Mouse (Mus musculus): ENCODE results near the gene Cdk5rap2. TPM values are rescaled to one million over a fixed set of nuclear protein-coding genes. Genes with fewer than 3 reads are reported as not detected.
A peak's percentile ranks its signal among the peaks of the same experiment; 100 is the strongest.

The Cdk5rap2 gene
- total RNA-seq, 1 experiment from 2014 or later, result 23.9 TPM

- no peak for ATAC-seq (replicated peaks in 1 of 2; ENCODE audit: insufficient read depth in 1 of 2, low FRiP score in 2 of 2, low TSS enrichment in 1 of 2, low read depth in 1 of 2, poor library complexity in 2 of 2, severe bottlenecking in 2 of 2)
These were observed 120.9 kb downstream of the Cdk5rap2 start for GRCm38 (mm10) chr4:70289361-70289760.

DNA sequence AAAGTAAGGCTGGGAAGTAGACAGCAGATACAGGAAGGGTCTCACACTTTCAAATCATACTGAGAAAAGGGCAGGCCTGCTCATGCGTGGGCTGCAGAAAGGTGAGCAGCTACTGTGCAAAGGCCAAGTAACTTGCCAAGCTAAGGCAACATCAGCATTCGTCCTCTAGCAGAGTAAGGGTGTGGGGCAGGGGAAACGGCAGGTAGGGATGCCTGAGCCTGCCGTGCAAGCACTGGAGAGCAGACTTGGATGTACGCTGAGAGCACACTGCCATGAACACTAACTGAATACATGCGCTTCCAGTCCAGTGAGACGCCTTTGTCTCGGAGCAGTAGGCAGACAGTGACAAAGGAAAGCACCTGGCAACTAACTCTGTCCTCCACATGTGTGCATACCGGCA is 127.1 kb downstream of the Cdk5rap2 start:
- no peak for ATAC-seq (replicated peaks in 1 of 2; ENCODE audit: insufficient read depth in 1 of 2, low FRiP score in 2 of 2, low TSS enrichment in 1 of 2, low read depth in 1 of 2, poor library complexity in 2 of 2, severe bottlenecking in 2 of 2)

GRCm38 (mm10) chr4:70278882-70279281 is 131.4 kb downstream of the Cdk5rap2 start:
- no peak for ATAC-seq (replicated peaks in 1 of 2; ENCODE audit: insufficient read depth in 1 of 2, low FRiP score in 2 of 2, low TSS enrichment in 1 of 2, low read depth in 1 of 2, poor library complexity in 2 of 2, severe bottlenecking in 2 of 2)

DNA sequence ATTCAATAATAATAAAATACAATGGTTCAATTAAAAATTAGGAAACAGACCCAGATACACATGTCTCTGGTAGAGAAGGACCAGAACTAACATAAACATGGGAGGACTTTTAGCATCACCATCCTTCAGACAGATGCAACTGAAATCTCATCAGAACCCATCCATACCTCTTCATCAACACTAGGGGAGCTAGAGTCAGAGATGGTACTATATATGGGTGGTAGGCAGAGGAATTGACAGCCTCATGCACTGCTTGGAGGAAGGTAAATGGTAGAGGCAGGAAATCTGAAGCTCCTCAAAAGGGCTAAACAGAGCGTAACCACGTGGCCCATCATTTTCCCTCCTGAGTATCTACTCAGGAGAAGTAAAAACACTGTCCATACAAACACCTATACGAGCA is 132.2 kb downstream of the Cdk5rap2 start:
- no peak for ATAC-seq (replicated peaks in 1 of 2; ENCODE audit: insufficient read depth in 1 of 2, low FRiP score in 2 of 2, low TSS enrichment in 1 of 2, low read depth in 1 of 2, poor library complexity in 2 of 2, severe bottlenecking in 2 of 2)

GRCm38 (mm10) chr4:70272943-70273342 is 137.3 kb downstream of the Cdk5rap2 start:
- ATAC-seq (replicated peaks in 1 of 2; ENCODE audit: insufficient read depth in 1 of 2, low FRiP score in 2 of 2, low TSS enrichment in 1 of 2, low read depth in 1 of 2, poor library complexity in 2 of 2, severe bottlenecking in 2 of 2), result no peak

- no peak for ATAC-seq (replicated peaks in 1 of 2; ENCODE audit: insufficient read depth in 1 of 2, low FRiP score in 2 of 2, low TSS enrichment in 1 of 2, low read depth in 1 of 2, poor library complexity in 2 of 2, severe bottlenecking in 2 of 2)
These were observed 137.7 kb downstream of the Cdk5rap2 start for GRCm38 (mm10) chr4:70272527-70272926.

DNA sequence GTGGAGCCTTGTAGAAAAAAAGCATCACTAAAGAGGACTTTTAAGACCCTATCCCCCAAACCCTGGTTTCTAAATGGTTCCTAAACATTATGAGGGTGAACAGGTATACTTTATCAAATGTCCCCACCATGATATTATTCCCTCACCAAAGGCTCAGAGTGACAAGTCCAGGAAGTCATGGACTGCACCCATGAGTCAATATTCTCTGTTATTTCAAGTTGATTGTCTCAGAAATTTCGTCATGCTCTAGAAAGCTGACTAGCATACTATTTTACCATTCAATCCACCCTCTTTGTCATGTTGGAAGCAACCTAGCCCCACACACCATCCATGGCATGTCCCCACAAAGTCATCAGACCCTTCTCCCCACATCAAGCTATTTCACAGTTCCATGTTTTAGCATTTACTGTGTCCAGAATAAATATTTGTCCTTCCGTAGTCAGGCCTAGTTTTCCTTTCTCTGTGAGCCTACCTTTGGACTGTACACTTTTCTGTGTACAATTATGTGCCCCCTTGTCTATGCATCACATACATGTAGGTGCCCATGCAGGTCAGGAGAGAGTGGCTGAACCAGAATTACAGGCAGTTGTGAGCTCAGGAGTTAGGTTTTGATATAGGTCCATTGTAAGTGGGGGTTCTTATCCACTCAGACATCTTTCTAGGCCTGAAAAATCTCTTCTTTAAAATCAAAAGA is 142.9 kb downstream of the Cdk5rap2 start:
- ATAC-seq (replicated peaks in 1 of 2; ENCODE audit: insufficient read depth in 1 of 2, low FRiP score in 2 of 2, low TSS enrichment in 1 of 2, low read depth in 1 of 2, poor library complexity in 2 of 2, severe bottlenecking in 2 of 2), result no peak

DNA sequence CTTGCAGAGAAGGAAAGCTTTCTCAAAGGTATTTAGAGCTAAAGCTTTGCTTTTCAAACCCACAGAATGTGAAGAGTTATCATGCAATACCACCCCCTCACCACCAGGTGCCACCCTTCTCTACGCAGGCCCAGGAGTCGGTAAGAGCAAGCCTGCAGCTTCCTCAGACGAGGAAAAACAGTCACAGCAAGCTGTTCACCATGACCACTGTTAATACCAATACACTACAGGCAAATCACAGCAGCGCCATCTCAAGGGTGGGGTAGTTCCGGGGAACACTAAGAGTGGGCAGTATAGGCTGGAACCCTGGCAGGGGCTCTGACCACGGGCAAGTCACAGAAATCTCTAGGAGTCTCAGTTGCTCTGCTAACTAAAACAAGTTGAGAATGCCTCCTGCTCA is 145.0 kb downstream of the Cdk5rap2 start:
- ATAC-seq (replicated peaks in 1 of 2; ENCODE audit: insufficient read depth in 1 of 2, low FRiP score in 2 of 2, low TSS enrichment in 1 of 2, low read depth in 1 of 2, poor library complexity in 2 of 2, severe bottlenecking in 2 of 2), result peak; percentile 73 to 85

- ATAC-seq (replicated peaks in 1 of 2; ENCODE audit: insufficient read depth in 1 of 2, low FRiP score in 2 of 2, low TSS enrichment in 1 of 2, low read depth in 1 of 2, poor library complexity in 2 of 2, severe bottlenecking in 2 of 2), result no peak
These were observed 147.4 kb downstream of the Cdk5rap2 start for GRCm38 (mm10) chr4:70262850-70263249.

GRCm38 (mm10) chr4:70261315-70261714 is 148.9 kb downstream of the Cdk5rap2 start:
- ATAC-seq (replicated peaks in 1 of 2; ENCODE audit: insufficient read depth in 1 of 2, low FRiP score in 2 of 2, low TSS enrichment in 1 of 2, low read depth in 1 of 2, poor library complexity in 2 of 2, severe bottlenecking in 2 of 2), result no peak

DNA sequence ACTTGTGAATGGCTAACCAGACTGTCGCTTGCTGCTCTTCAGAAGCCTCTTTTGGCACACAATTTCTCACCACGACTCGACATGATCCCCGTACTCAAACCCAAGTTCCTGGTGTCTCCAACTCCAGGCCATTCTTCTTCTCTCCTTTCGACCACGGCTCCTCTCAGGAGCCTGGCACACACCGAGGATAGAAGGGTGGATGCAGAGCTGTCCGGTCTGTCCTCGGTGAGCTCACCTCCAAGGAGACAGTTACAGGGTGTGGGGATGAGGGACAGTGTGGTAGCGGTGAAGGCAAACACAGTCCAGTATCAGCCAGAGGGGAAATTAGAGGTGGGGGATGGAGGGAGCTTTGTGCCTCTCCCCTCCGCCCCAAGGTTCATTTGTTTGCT is 149.8 kb downstream of the Cdk5rap2 start:
- ATAC-seq (replicated peaks in 1 of 2; ENCODE audit: insufficient read depth in 1 of 2, low FRiP score in 2 of 2, low TSS enrichment in 1 of 2, low read depth in 1 of 2, poor library complexity in 2 of 2, severe bottlenecking in 2 of 2), result no peak

GRCm38 (mm10) chr4:70259726-70260418 is 150.4 kb downstream of the Cdk5rap2 start:
- ATAC-seq (replicated peaks in 1 of 2; ENCODE audit: insufficient read depth in 1 of 2, low FRiP score in 2 of 2, low TSS enrichment in 1 of 2, low read depth in 1 of 2, poor library complexity in 2 of 2, severe bottlenecking in 2 of 2), result no peak

GRCm38 (mm10) chr4:70258826-70259225 is 151.4 kb downstream of the Cdk5rap2 start:
- ATAC-seq (replicated peaks in 1 of 2; ENCODE audit: insufficient read depth in 1 of 2, low FRiP score in 2 of 2, low TSS enrichment in 1 of 2, low read depth in 1 of 2, poor library complexity in 2 of 2, severe bottlenecking in 2 of 2), result no peak

DNA sequence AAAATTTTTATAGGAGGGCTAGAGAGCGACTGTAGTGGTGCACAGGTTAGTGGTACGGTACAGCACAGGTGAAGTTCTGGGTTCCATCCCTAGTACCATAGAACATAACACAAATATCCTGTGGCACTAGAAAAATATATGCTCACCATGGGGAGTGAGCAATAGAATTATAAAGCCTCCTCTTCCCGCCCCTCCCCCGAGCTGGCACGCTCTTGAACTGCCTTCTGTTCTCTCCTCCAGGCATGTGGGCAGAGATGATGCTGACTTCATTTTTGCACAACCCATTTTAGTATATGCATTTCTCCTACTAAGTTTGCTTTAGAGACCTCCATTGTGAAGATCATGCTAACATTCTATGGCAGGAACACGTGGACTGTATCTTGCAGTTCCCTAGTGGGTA is 152.0 kb downstream of the Cdk5rap2 start:
- ATAC-seq (replicated peaks in 1 of 2; ENCODE audit: insufficient read depth in 1 of 2, low FRiP score in 2 of 2, low TSS enrichment in 1 of 2, low read depth in 1 of 2, poor library complexity in 2 of 2, severe bottlenecking in 2 of 2), result no peak

- no peak for ATAC-seq (replicated peaks in 1 of 2; ENCODE audit: insufficient read depth in 1 of 2, low FRiP score in 2 of 2, low TSS enrichment in 1 of 2, low read depth in 1 of 2, poor library complexity in 2 of 2, severe bottlenecking in 2 of 2)
These were observed 158.5 kb downstream of the Cdk5rap2 start for GRCm38 (mm10) chr4:70251782-70252181.

GRCm38 (mm10) chr4:70245706-70246105 is 164.5 kb downstream of the Cdk5rap2 start:
- ATAC-seq (replicated peaks in 1 of 2; ENCODE audit: insufficient read depth in 1 of 2, low FRiP score in 2 of 2, low TSS enrichment in 1 of 2, low read depth in 1 of 2, poor library complexity in 2 of 2, severe bottlenecking in 2 of 2), result no peak

GRCm38 (mm10) chr4:70243561-70244120 is 166.6 kb downstream of the Cdk5rap2 start:
- no peak for ATAC-seq (replicated peaks in 1 of 2; ENCODE audit: insufficient read depth in 1 of 2, low FRiP score in 2 of 2, low TSS enrichment in 1 of 2, low read depth in 1 of 2, poor library complexity in 2 of 2, severe bottlenecking in 2 of 2)

DNA sequence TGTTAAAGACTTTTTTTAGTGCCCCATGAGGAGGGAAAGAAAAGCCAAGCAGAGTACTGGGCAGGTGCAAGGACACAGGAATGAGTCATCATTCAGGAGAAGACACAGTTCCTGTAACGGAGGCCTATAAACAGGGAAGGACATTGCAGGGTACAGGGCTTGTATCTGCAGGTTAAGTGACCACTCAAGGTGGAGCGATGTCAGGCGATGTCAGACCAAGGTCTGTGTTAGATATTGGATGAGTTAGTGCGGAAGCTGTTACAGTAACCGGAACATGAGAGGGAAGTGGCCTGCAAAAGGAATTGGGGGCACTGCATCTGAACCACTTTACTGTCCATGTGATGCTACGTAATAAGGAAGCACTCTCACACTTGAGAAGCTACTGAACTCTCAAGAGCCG is 170.5 kb downstream of the Cdk5rap2 start:
- ATAC-seq (replicated peaks in 1 of 2; ENCODE audit: insufficient read depth in 1 of 2, low FRiP score in 2 of 2, low TSS enrichment in 1 of 2, low read depth in 1 of 2, poor library complexity in 2 of 2, severe bottlenecking in 2 of 2), result no peak

DNA sequence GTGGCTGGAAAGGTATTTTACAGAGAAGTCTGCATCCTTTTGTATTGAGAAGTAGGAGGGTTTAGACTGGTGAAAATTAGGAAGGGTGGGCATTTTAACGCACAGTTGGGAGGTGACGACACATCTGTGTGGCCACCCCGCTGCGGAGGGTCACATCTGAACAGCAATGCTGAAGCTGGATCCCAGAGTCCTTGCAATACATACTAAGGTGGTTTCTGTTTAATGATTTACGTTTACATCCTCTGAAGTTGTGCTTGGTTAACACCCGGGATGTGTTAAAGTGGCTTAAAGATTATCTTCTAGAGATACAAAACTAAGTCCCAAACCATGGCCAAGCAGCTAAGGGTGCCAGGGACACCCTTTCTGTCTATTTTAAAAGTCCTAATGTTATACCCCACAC is 171.4 kb downstream of the Cdk5rap2 start:
- no peak for ATAC-seq (replicated peaks in 1 of 2; ENCODE audit: insufficient read depth in 1 of 2, low FRiP score in 2 of 2, low TSS enrichment in 1 of 2, low read depth in 1 of 2, poor library complexity in 2 of 2, severe bottlenecking in 2 of 2)
